Mouse (Mus musculus) G1E (cell line): Measurements from ENCODE around the gene Ufd1.

Experiments
- CTCF ChIP-seq: IDR thresholded peaks from 2 replicates; pipeline ENCODE4 v1.5.1; 2012; ENCODE audit warnings: low read depth, low read length, inconsistent platforms, mixed read lengths
- GATA1 ChIP-seq: IDR thresholded peaks from 2 replicates; pipeline ENCODE4 v1.6.1; 2012; ENCODE audit warnings: borderline replicate concordance, low read length, inconsistent platforms, mixed read lengths
- TAL1 ChIP-seq: conservative IDR thresholded peaks from 2 replicates; pipeline ENCODE4 v1.6.1; 2012; ENCODE audit warnings: low read depth, low read length, inconsistent platforms, mixed read lengths

- no peak for TF ChIP-seq CTCF
- TF ChIP-seq TAL1, result no peak
- no peak for TF ChIP-seq GATA1
Measured at GRCm38 (mm10) chr16:18766390-18766789, 45.2 kb upstream of the Ufd1 start.
